ENCODE assay signal across 14 mouse cellular contexts in genomic region chr2:45588248-45588647, GRCm38 (mm10).
"Had no signal": no experiment of that assay in that cellular context is flagged by ENCODE, and none has a peak within 500 bp of the region (broad histone marks: within the 10 kb centered on the region; RNA-seq: fewer than 3 reads in every experiment).

No protein-coding gene starts in this region.

- H3K27me3 ChIP-seq: stomach, embryonic 15.5 days had no signal

- H3K4me3 ChIP-seq: stomach, embryonic 15.5 days had no signal

- H3K4me1 ChIP-seq: stomach, embryonic 15.5 days had no signal

- H3K9ac ChIP-seq: stomach, embryonic 15.5 days had no signal

- H3K4me2 ChIP-seq: stomach, embryonic 15.5 days had no signal

- H3K27ac ChIP-seq: stomach, embryonic 15.5 days; stomach, postnatal 0 days had no signal

- H3K9me3 ChIP-seq: stomach, embryonic 15.5 days had no signal

- H3K36me3 ChIP-seq: stomach, embryonic 15.5 days had no signal

- DNase-seq: retina, postnatal 1 day; right cerebral cortex, adult 18-20 months; right cerebral cortex, postnatal 14 days; right cerebral cortex, postnatal 25 days; right cerebral cortex, postnatal 4 days; spleen, adult 18-20 months; thymus, adult 18-20 months; thymus, adult 2 months; thymus, postnatal 14 days; thymus, postnatal 25 days; thymus, postnatal 36 days; thymus, postnatal 4 days had no signal
